Mouse (Mus musculus): Measurements from ENCODE around the gene Rspo4. TPM values are rescaled to one million over a fixed set of nuclear protein-coding genes. Genes with fewer than 3 reads are reported as not detected.

Rspo4 gene
- not detected for total RNA-seq (2021)
- long read RNA-seq, experiment 1, result 0 reads
- long read RNA-seq, experiment 2, result 0 reads

DNA sequence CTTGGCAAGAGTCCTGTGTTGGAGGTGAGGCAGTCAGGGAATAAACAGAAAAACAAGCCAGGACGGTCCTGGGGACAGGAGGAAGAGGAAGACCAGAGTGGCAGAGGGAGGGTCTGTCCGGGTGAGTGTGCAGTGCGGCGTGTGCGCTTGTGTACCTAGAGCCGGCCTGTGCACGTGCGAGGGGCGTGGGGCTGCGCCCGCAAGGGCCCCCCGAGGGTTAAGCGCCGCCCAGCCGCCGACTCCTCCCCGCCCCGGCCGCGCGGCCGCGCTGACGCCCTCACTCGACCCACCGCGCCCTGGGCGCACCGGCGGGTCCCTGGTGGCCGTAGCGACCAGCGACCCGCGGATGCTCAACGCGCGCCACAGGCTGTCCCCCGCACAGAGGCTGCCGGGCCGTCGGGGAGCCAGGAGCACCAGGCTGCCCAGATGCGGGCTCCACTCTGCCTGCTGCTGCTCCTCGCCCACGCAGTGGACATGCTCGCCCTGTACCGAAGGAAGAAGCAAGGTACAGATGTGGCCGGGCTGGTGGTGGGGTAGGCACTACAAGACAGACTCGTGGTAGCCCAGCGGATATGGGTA, at the start of gene Rspo4:
TSS of gene Rspo4 (plus strand) at position 280 of the 579 bp plus-strand sequence.
- Histone ChIP-seq H3K27ac (no peak within 1 kb of the TSS), H3K4me3 (no peak within 1 kb of the TSS)
- DNase-seq (ENCODE audit: low spot score in 2 of 2), result no peak
- TF ChIP-seq CTCF (conservative IDR thresholded peaks at IDR 0.05), result no peak

DNA sequence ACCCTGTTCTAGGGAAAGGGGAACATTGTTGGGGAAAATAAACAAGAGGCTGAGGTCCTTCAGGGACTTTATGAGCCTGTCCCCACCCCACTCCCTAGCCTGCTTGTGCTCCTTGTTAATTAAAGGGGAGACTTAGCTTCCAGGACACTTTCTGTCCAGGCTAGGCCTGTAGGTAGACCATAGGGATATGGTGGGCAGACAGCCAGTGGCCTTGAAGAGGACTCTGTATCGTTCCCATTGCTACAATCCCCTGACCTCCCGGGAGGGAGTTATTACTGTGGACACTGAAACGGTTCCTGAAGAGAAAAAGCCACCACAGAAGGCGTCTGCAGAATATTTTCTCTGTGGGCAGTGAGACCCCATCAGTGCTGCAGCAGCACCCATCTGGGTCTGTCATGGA, 27.1 kb upstream of the Rspo4 start:
- no peak for TF ChIP-seq CTCF (conservative IDR thresholded peaks at IDR 0.05)
- no peak for DNase-seq (ENCODE audit: low spot score in 2 of 2)
- no peak overlapping the region for H3K4me3 ChIP-seq

DNA sequence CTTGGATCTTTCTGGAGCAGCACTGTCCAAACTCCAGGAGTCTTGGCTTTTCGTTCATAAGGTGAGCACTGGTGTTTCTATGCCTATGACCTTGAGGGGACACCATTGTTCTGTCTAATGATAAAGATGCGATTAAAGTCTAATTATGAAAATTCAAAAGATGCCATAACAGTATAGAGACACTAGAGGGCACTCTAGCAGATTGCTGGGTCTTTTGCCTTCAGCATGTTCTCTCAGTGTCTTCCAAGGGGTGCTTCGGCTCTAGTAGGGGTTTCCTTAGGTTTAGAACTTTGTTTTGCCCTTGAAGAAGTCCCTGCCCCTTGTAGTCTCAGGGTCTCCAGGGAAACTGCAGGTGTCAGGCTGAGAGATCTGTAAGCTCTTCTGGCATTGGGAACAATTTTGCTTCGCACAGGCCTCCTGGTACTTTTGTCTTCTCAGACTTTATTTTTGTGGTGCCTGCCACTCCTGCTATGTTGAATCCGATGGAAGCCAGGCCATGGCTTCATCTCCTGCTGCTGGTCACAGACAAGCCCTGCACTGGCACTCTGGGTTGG, 19.6 kb downstream of the Rspo4 start:
- TF ChIP-seq CTCF (conservative IDR thresholded peaks at IDR 0.05), result peak; percentile 84
- DNase-seq (ENCODE audit: low spot score in 2 of 2), result no peak

More for the DNA sequence above, 27.1 kb upstream of the Rspo4 start:
- no peak overlapping the region for H3K27ac ChIP-seq

DNA sequence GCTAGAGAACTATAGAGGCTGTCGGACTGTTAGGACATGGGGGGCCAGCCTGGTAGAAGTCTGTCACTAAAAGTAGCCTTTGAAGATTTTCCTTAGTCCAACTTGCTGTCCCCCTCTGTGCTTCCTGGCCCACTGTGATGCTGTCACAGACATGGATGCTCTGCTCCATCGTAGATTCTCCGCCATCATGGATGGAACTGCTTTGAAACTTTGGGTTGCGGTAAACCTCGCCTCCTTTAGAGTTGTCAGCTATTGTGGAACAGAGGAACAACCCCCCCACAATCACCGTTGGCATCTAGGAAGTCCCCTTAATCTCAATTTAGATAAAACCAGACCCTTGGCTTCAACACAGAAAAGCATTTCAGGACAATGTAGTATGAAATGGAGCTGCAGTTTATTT, 22.2 kb downstream of the Rspo4 start:
- TF ChIP-seq CTCF (conservative IDR thresholded peaks at IDR 0.05), result no peak
- Histone ChIP-seq H3K4me3 (no peak overlapping the region), H3K27ac (no peak overlapping the region)
- no peak for DNase-seq (ENCODE audit: low spot score in 2 of 2)

More for the DNA sequence above, 19.6 kb downstream of the Rspo4 start:
- H3K27ac ChIP-seq, result no peak overlapping the region
- no peak overlapping the region for H3K4me3 ChIP-seq

DNA sequence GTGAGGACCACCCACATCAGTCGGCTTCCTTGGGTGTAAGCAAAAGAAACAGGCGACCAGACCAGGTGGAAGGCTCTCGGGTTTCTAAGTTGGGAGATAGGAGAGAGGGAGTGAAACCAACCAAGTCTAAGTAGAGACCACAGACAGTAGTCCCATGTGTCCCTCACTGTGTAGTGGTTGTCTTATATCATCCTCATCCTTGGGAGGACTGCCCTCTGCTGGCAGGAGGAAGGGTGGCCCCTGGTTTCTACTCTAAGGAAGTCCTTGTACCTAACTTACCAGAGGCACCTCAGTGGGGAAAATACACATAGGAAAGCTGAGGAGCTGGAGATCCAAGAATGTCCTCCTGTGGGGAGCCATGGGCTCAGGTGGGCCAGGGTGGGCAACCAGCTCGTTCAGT, 23.8 kb downstream of the Rspo4 start:
- H3K4me3 ChIP-seq, result no peak overlapping the region
- peak; percentile 84 for TF ChIP-seq CTCF (conservative IDR thresholded peaks at IDR 0.05)

DNA sequence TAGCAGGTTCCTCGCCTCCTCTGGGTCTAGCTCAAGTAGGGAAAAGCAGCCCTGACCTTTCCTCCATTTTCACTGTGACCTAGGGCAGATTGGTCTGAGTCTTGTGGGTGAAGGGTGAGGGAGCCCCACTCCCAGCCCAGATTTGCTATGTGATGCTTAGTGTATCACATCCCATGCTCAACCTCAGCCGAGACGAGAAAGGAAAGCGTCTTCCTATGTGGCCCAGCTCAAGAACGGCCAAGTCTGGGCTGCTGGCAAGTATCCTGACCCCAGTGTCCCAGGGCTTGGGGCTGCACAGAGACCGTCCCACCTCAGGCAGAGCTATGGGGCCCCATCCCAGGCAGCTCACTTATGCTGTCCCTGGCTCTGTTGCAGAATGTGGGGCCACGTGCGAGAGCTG, 25.5 kb downstream of the Rspo4 start:
- no peak for TF ChIP-seq CTCF (conservative IDR thresholded peaks at IDR 0.05)
- no peak for DNase-seq (ENCODE audit: low spot score in 2 of 2)
- H3K27ac ChIP-seq, result no peak overlapping the region
- no peak overlapping the region for H3K4me3 ChIP-seq

More for the DNA sequence above, 23.8 kb downstream of the Rspo4 start:
- peak; percentile 65 to 74 for DNase-seq (ENCODE audit: low spot score in 2 of 2)
- H3K27ac ChIP-seq, result no peak overlapping the region

DNA sequence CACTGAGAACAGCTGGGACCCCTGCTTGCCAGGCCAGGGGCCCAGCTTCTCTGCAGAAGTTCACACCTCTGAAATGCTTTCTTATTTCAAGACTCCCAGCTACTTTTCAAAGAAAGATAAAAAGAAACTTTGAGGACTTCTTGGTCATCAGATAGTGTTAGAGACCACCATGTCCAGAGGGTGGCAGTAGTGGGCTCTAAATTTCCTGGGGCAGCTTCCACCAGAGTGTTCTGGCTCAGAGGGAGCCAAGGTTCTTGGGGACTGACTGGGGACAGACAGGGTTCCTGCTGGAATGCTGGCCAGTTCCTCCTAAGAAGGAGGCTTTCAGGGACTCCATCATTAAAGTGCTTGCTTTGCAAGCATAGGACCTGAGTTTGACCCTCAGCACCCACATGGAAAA, 31.8 kb downstream of the Rspo4 start:
- DNase-seq (ENCODE audit: low spot score in 2 of 2), result peak in 1 of 2 experiments; percentile 51
- TF ChIP-seq CTCF (conservative IDR thresholded peaks at IDR 0.05), result peak; percentile 78
- Histone ChIP-seq H3K4me3 (no peak overlapping the region), H3K27ac (no peak overlapping the region)

DNA sequence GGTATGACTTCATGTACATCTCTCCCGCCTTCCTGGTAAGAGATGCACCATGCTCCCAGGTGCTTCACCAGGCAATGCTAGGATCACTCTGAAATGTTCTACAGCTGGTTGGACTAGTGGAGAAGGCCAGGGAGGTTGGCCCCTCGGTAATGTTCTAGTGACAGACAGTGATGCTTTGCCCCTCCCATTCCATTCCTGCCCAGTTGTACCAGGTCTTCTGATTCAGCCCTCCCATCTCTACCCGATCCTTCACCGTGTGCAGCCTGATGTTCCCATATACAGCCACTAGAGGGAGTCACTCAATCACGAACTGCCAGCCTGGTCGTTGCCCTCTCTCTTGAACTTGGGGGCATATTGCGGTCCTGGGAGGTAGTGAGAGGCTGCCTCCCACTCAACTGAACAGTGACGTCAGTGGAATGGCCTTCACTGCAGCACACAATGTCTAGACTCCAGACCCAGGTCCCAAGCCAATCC, 33.3 kb downstream of the Rspo4 start:
- peak; percentile 53 to 75 for DNase-seq (ENCODE audit: low spot score in 2 of 2)
- no peak overlapping the region for H3K27ac ChIP-seq
- no peak overlapping the region for H3K4me3 ChIP-seq
- TF ChIP-seq CTCF (conservative IDR thresholded peaks at IDR 0.05), result peak; percentile 95

DNA sequence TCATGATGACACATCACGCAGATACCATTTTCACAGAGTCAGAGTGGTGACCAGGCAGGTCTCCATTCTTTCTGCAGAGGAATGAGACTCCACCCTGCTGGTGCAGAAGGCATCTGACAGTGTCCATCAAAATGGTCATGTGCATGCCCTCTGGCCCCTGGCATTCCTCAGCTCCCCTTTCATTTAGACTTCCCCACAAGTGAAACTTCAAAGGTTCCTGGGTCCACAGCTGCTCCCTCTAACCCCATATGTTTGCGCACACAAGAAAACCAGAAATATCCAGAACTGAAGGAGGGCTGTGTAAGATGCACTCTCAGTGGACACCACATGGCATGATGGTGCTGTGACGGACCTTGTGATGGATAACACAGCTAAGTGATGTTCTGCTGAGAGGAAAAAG, 35.9 kb downstream of the Rspo4 start:
- no peak for DNase-seq (ENCODE audit: low spot score in 2 of 2)
- no peak overlapping the region for H3K4me3 ChIP-seq
- TF ChIP-seq CTCF (conservative IDR thresholded peaks at IDR 0.05), result no peak
- H3K27ac ChIP-seq, result no peak overlapping the region

DNA sequence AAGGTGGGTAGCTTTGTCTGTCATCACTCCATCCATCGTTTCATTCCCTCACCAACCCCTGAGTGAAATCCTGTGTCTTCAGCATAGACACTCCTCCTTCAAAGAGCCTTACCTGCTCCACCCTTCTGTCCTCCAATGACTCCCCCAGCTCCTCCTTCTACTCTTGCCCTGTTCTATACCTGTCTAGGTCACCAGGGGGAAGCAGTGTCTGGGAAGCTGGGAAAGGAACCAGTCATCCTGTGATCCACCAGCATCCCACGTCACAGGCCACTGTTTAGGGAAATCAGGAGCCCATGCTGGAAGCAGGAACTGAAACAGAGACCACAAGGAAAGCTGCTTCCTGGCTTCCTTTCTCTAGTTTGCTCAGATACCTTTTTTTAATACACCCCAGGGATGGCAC, 37.0 kb downstream of the Rspo4 start:
- TF ChIP-seq CTCF (conservative IDR thresholded peaks at IDR 0.05), result peak; percentile 12
- DNase-seq (ENCODE audit: low spot score in 2 of 2), result no peak
- no peak overlapping the region for H3K27ac ChIP-seq
- H3K4me3 ChIP-seq, result no peak overlapping the region

DNA sequence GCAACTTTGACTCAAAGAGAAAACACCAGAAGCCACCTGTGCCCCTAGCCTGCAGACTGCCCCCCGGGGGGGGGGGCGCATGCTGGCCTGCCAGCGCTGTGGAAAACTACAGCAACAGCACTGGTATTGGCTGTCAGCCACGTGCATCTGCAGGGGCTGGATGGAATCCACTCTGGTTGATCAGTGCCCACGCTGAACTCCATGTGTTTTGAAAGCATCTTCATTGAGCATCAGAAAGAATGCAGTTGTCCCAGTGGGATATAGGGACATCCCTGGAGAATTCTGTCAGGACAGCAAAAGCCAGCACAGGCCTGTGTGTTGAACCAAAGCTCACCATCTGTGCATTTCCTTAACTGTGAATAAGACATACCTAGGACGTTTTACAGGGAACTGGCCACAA, 48.3 kb downstream of the Rspo4 start:
- Histone ChIP-seq H3K4me3 (no peak overlapping the region), H3K27ac (peak overlapping the region; percentile 46; the same call in 1 of the 2 replicates)
- peak in 1 of 2 experiments; percentile 30 for DNase-seq (ENCODE audit: low spot score in 2 of 2)
- no peak for TF ChIP-seq CTCF (conservative IDR thresholded peaks at IDR 0.05)

DNA sequence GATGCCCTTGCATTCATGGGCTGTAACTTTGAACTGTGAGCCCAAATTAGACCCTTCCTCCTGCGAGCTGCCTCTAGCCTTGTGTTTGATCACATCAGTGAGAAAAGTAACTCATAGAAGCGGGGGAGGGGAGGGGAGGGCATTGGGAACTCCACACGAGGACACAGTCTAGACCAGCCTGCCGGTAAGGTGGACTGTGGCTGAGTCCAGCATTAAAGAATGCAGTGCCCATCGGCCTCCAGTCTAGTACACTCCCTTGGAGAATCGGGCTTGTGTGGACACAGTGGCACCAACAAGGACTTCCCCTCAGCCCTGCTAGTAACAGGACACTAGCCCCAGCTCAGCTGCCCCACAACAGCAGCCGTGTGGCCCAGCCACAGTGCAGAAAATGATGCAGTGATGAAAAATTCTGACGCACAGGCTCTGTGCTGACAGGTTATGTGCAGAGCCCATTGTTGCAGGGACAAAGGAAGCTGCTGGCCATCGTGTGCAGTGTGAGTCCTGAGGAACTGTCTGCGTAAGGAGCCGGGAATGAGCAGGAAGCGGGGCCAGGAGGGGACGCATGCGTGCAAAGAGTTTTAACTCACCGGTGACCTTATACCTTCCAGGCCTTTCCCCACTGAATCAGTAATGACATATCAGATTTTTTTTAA, 50.5 kb downstream of the Rspo4 start:
- H3K27ac ChIP-seq, result no peak overlapping the region
- TF ChIP-seq CTCF (conservative IDR thresholded peaks at IDR 0.05), result no peak
- H3K4me3 ChIP-seq, result no peak overlapping the region
- no peak for DNase-seq (ENCODE audit: low spot score in 2 of 2)

DNA sequence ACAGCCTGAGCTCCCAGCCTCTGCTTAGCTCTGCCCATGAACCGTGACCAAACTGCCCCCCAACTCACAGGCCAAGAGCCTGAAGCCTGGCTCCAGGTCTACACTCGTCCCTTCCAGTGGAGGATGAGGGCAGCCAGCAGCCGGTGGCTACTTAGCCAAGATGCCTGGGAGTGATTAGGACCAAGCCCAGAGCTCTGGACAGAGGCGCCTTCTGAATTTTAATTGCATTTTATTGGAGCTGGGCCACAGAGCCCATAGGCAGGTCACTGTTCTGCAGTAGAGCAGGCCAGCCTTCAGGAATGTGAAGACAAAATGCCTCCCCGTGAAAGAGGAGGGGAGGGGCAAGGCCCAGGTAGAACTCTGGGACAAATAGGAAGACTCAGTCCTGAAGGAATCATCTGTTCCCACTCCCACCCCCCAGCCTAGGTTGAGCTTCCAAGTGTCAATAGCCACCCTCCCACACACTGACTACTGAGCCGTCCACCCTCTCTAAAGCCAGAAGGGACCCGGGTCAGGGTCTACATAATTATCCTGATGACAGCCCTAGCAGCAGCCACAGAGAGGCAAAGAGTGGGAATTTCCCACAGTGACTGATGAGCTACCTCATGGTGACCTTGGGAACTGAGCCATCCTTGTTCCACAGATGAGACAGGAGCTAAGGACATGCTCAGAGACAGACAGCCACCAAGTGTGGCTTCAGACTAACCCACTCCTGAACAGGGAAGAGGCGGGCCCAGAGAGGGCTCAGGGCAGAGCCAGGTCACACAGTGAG, 51.7 kb downstream of the Rspo4 start:
- DNase-seq (ENCODE audit: low spot score in 2 of 2), result peak; percentile 30 to 52
- TF ChIP-seq CTCF (conservative IDR thresholded peaks at IDR 0.05), result no peak
- Histone ChIP-seq H3K4me3 (no peak overlapping the region), H3K27ac (no peak overlapping the region)
